Mouse (Mus musculus): ENCODE data around the gene Muc5ac. TPM values are rescaled to one million over a fixed set of nuclear protein-coding genes. Genes with fewer than 3 reads are reported as not detected.
A peak's percentile ranks its signal among the peaks of the same experiment; 100 is the strongest.

Muc5ac gene
- total and polyA plus RNA-seq, 2 experiments from 2014 or later, result not detected

- no peak overlapping the region for H3K4me2 ChIP-seq (ENCODE audit: low read depth, low read length)
- H3K36me3 ChIP-seq (ENCODE audit: insufficient read depth, low read length), result no peaks in the 10 kb centered on the region
- ATAC-seq, result peak; percentile 43; the same call in 1 of the 2 replicates
- no peaks in the 10 kb centered on the region for H3K9me3 ChIP-seq (ENCODE audit: low read length)
- H3K27me3 ChIP-seq (ENCODE audit: insufficient read depth, low read length), result no peaks in the 10 kb centered on the region
- no peak overlapping the region for H3K9ac ChIP-seq (replicated peaks; ENCODE audit: low read length)
- H3K4me1 ChIP-seq (ENCODE audit: insufficient read depth, low read length), result no peaks in the 10 kb centered on the region
- H3K4me3 ChIP-seq (ENCODE audit: low read length), result no peak overlapping the region
- no peak overlapping the region for H3K27ac ChIP-seq
- peak; percentile 27 for DNase-seq (ENCODE audit: low spot score)
- TF ChIP-seq CTCF (IDR thresholded peaks at IDR 0.05; ENCODE audit: low read depth), result no peak
- WGBS, result 75% methylated on average over 7 of the region's 7 CpGs
Measured at GRCm38 (mm10) chr7:141835941-141836340, 47.2 kb downstream of the Muc5ac start.

- Histone ChIP-seq H3K4me2 (ENCODE audit: low read depth, low read length) (no peak overlapping the region), H3K9ac (replicated peaks; ENCODE audit: low read length) (no peak overlapping the region), H3K9me3 (ENCODE audit: low read length) (no peaks in the 10 kb centered on the region), H3K36me3 (ENCODE audit: insufficient read depth, low read length) (no peaks in the 10 kb centered on the region), H3K27ac (no peak overlapping the region), H3K4me3 (ENCODE audit: low read length) (no peak overlapping the region), H3K4me1 (ENCODE audit: insufficient read depth, low read length) (no peaks in the 10 kb centered on the region), H3K27me3 (ENCODE audit: insufficient read depth, low read length) (no peaks in the 10 kb centered on the region)
- no peak for ATAC-seq
- no peak for TF ChIP-seq CTCF (IDR thresholded peaks at IDR 0.05; ENCODE audit: low read depth)
- DNase-seq (ENCODE audit: low spot score), result no peak
- WGBS, result 75% methylated on average over 8 of the region's 8 CpGs
Measured at GRCm38 (mm10) chr7:141836423-141836822, 47.7 kb downstream of the Muc5ac start.

GRCm38 (mm10) chr7:141838779-141839178 is 50.0 kb downstream of the Muc5ac start, which contains the start of gene Muc5b:
TSS of gene Muc5b (plus strand) at chr7:141839070.
- Histone ChIP-seq H3K4me1 (ENCODE audit: insufficient read depth, low read length) (no peaks in the 10 kb centered on the region), H3K36me3 (ENCODE audit: insufficient read depth, low read length) (no peaks in the 10 kb centered on the region), H3K9ac (replicated peaks; ENCODE audit: low read length) (no peak within 1 kb of the TSS), H3K4me2 (ENCODE audit: low read depth, low read length) (no peak within 1 kb of the TSS), H3K9me3 (ENCODE audit: low read length) (no peaks in the 10 kb centered on the region), H3K27me3 (ENCODE audit: insufficient read depth, low read length) (no peaks in the 10 kb centered on the region), H3K4me3 (ENCODE audit: low read length) (no peak within 1 kb of the TSS), H3K27ac (no peak within 1 kb of the TSS)
- 62% methylated on average over 5 of the region's 5 CpGs for WGBS
- 0 out of 2 replicates have a peak, but pooled peaks have one; percentile 27 for ATAC-seq
- peak; percentile 23 for DNase-seq (ENCODE audit: low spot score)
- TF ChIP-seq CTCF (IDR thresholded peaks at IDR 0.05; ENCODE audit: low read depth), result no peak

- no peak for DNase-seq (ENCODE audit: low spot score)
- 89% methylated on average over 10 of the region's 10 CpGs for WGBS
- no peak overlapping the region for H3K4me2 ChIP-seq (ENCODE audit: low read depth, low read length)
- H3K9ac ChIP-seq (replicated peaks; ENCODE audit: low read length), result no peak overlapping the region
- no peak for TF ChIP-seq CTCF (IDR thresholded peaks at IDR 0.05; ENCODE audit: low read depth)
- no peaks in the 10 kb centered on the region for H3K36me3 ChIP-seq (ENCODE audit: insufficient read depth, low read length)
- no peaks in the 10 kb centered on the region for H3K4me1 ChIP-seq (ENCODE audit: insufficient read depth, low read length)
- no peak for ATAC-seq
- H3K27ac ChIP-seq, result no peak overlapping the region
- H3K27me3 ChIP-seq (ENCODE audit: insufficient read depth, low read length), result no peaks in the 10 kb centered on the region
- H3K4me3 ChIP-seq (ENCODE audit: low read length), result no peak overlapping the region
- H3K9me3 ChIP-seq (ENCODE audit: low read length), result no peaks in the 10 kb centered on the region
Measured at GRCm38 (mm10) chr7:141840354-141840753, 51.6 kb downstream of the Muc5ac start.

- no peak for ATAC-seq
- 87% methylated on average over 4 of the region's 4 CpGs for WGBS
- no peaks in the 10 kb centered on the region for H3K9me3 ChIP-seq (ENCODE audit: low read length)
- H3K27ac ChIP-seq, result no peak overlapping the region
- no peaks in the 10 kb centered on the region for H3K27me3 ChIP-seq (ENCODE audit: insufficient read depth, low read length)
- H3K4me3 ChIP-seq (ENCODE audit: low read length), result no peak overlapping the region
- H3K4me2 ChIP-seq (ENCODE audit: low read depth, low read length), result no peak overlapping the region
- H3K9ac ChIP-seq (replicated peaks; ENCODE audit: low read length), result no peak overlapping the region
- no peaks in the 10 kb centered on the region for H3K36me3 ChIP-seq (ENCODE audit: insufficient read depth, low read length)
- no peak for TF ChIP-seq CTCF (IDR thresholded peaks at IDR 0.05; ENCODE audit: low read depth)
- H3K4me1 ChIP-seq (ENCODE audit: insufficient read depth, low read length), result no peaks in the 10 kb centered on the region
- DNase-seq (ENCODE audit: low spot score), result no peak
Measured at GRCm38 (mm10) chr7:141861046-141861445, 72.3 kb downstream of the Muc5ac start.

Other genes with a start within 250 kb of the Muc5ac start
- 34.2 and 55.2 TPM in 2 replicates for gene Chid1, start 249.1 kb upstream of the Muc5ac start, total RNA-seq (2014; rRNA removed)
- gene Chid1, start 249.1 kb upstream of the Muc5ac start, polyA plus RNA-seq (2015; fragmentation: Nextera tagmentation; extraction: Ambion mirVana), result 47.8 and 48.3 TPM in 2 replicates
- gene Ap2a2, start 226.8 kb upstream of the Muc5ac start, total RNA-seq (2014; rRNA removed), result 209 and 214 TPM in 2 replicates
- 110 and 115 TPM in 2 replicates for gene Ap2a2, start 226.8 kb upstream of the Muc5ac start, polyA plus RNA-seq (2015; fragmentation: Nextera tagmentation; extraction: Ambion mirVana)
- not detected in 2 replicates for gene Muc6, start 133.7 kb upstream of the Muc5ac start, total RNA-seq (2014; rRNA removed)
- 0.13 and 0.23 TPM in 2 replicates for gene Muc6, start 133.7 kb upstream of the Muc5ac start, polyA plus RNA-seq (2015; fragmentation: Nextera tagmentation; extraction: Ambion mirVana)
- gene Muc2, start 98.6 kb upstream of the Muc5ac start, total RNA-seq (2014; rRNA removed), result 0.83 and 1.3 TPM in 2 replicates
- gene Muc2, start 98.6 kb upstream of the Muc5ac start, polyA plus RNA-seq (2015; fragmentation: Nextera tagmentation; extraction: Ambion mirVana), result 0.20 and 0.91 TPM in 2 replicates
- gene Muc5b, start 50.1 kb downstream of the Muc5ac start, total RNA-seq (2014; rRNA removed), result not detected in 2 replicates
- 0.03 TPM in 2 replicates for gene Muc5b, start 50.1 kb downstream of the Muc5ac start, polyA plus RNA-seq (2015; fragmentation: Nextera tagmentation; extraction: Ambion mirVana)
- gene Tollip, start 129.5 kb downstream of the Muc5ac start, total RNA-seq (2014; rRNA removed), result 120 and 121 TPM in 2 replicates
- gene Tollip, start 129.5 kb downstream of the Muc5ac start, polyA plus RNA-seq (2015; fragmentation: Nextera tagmentation; extraction: Ambion mirVana), result 68.5 and 72.6 TPM in 2 replicates
- gene Brsk2, start 160.8 kb downstream of the Muc5ac start, total RNA-seq (2014; rRNA removed), result 136 and 143 TPM in 2 replicates
- 17.9 and 18.0 TPM in 2 replicates for gene Brsk2, start 160.8 kb downstream of the Muc5ac start, polyA plus RNA-seq (2015; fragmentation: Nextera tagmentation; extraction: Ambion mirVana)